Mouse (Mus musculus) stomach, embryonic 16.5 days (tissue): Measurements from ENCODE around the gene Hba-a2. TPM values are rescaled to one million over a fixed set of nuclear protein-coding genes. Genes with fewer than 3 reads are reported as not detected.
"Not testable (repeated sequence)": the region's sequence is repeated elsewhere in the genome, so short reads cannot be mapped to it uniquely, and the experiment has no call there.

ENCODE experiments used
- ATAC-seq: fragments of 200-750 bp; cut with Nextera tagmentation; 2 replicates; pipeline ENCODE4 v1.8.0; 2017; ENCODE audit warnings: moderate number of reproducible peaks, moderate TSS enrichment; ENCODE audit not compliant: insufficient read depth, low FRiP score
- H3K27ac ChIP-seq: fragments of 300-500 bp; sonication (generic); 2 replicates; pipeline ENCODE4 v1.5.1; 2014; ENCODE audit warnings: low read length
- H3K27me3 ChIP-seq: fragments of 300-500 bp; sonication (generic); 2 replicates; pipeline ENCODE4 v1.6.1; 2014; ENCODE audit warnings: low read length, control low read depth, mixed read lengths; ENCODE audit not compliant: control insufficient read depth, insufficient read depth
- H3K36me3 ChIP-seq: fragments of 300-500 bp; sonication (generic); 2 replicates; pipeline ENCODE4 v1.6.1; 2014; ENCODE audit warnings: low read length; ENCODE audit not compliant: control insufficient read depth, insufficient read depth
- H3K4me1 ChIP-seq: fragments of 300-500 bp; sonication (generic); 2 replicates; pipeline ENCODE4 v1.6.1; 2014; ENCODE audit warnings: low read length, control low read depth, mixed read lengths; ENCODE audit not compliant: control insufficient read depth, insufficient read depth
- H3K4me2 ChIP-seq: fragments of 300-500 bp; sonication (generic); 2 replicates; pipeline ENCODE4 v1.6.1; 2014; ENCODE audit warnings: low read depth, low read length, mixed read lengths
- H3K4me3 ChIP-seq: fragments of 300-500 bp; sonication (generic); replicated peaks from 2 replicates; pipeline ENCODE4 v1.5.1; 2014; ENCODE audit warnings: mild to moderate bottlenecking, low read length
- H3K9ac ChIP-seq: fragments of 300-500 bp; sonication (generic); 2 replicates; pipeline ENCODE4 v1.6.1; 2014; ENCODE audit warnings: low read length
- H3K9me3 ChIP-seq: fragments of 300-500 bp; sonication (generic); replicated peaks from 2 replicates; pipeline ENCODE4 v1.6.1; 2016; ENCODE audit warnings: low read length, control low read depth; ENCODE audit not compliant: control insufficient read depth
- WGBS: fragments of 180-500 bp; shearing (Covaris S2); extraction: QIAGEN DNeasy Blood & Tissue Kit; methylation state at CpG from one replicate; pipeline ENCODE4 v1.1.7; 2014; 5-methylcytosine and 5-hydroxymethylcytosine counted together
- polyA plus RNA-seq: library from polyadenylated mRNA; unstranded; fragments of >200 nt; fragmentation: Nextera tagmentation; extraction: Ambion mirVana; gene quantifications from 2 replicates; pipeline ENCODE4 v1.2.1, GENCODE M21; 2015

Gene Hba-a2
- polyA plus RNA-seq, 1 experiment from 2014 or later, result 13,964 TPM

GRCm38 (mm10) chr11:32277736-32278457 lies 18.4 kb upstream of the Hba-a2 start:
- ATAC-seq, result no peak
- 68% methylated on average over 21 of the region's 21 CpGs for WGBS
- Histone ChIP-seq H3K4me3 (no peak overlapping the region), H3K36me3 (no peaks in the 10 kb centered on the region), H3K27me3 (no peaks in the 10 kb centered on the region), H3K9ac (no peak overlapping the region), H3K9me3 (no peaks in the 10 kb centered on the region), H3K27ac (no peak overlapping the region), H3K4me1 (no peaks in the 10 kb centered on the region), H3K4me2 (no peak overlapping the region)

- H3K4me3 ChIP-seq, result no peak overlapping the region
- no peak overlapping the region for H3K4me2 ChIP-seq
- WGBS, result 77% methylated on average over 12 of the region's 12 CpGs
- H3K9me3 ChIP-seq, result no peaks in the 10 kb centered on the region
- H3K9ac ChIP-seq, result no peak overlapping the region
- no peak overlapping the region for H3K27ac ChIP-seq
- no peaks in the 10 kb centered on the region for H3K36me3 ChIP-seq
- H3K27me3 ChIP-seq, result no peaks in the 10 kb centered on the region
- H3K4me1 ChIP-seq, result no peaks in the 10 kb centered on the region
- ATAC-seq, result no peak
These were observed 17.8 kb upstream of the Hba-a2 start for GRCm38 (mm10) chr11:32278458-32278957.

- Histone ChIP-seq H3K36me3 (no peaks in the 10 kb centered on the region), H3K4me3 (no peak overlapping the region), H3K4me1 (no peaks in the 10 kb centered on the region), H3K27ac (no peak overlapping the region), H3K9ac (no peak overlapping the region), H3K4me2 (no peak overlapping the region), H3K9me3 (no peaks in the 10 kb centered on the region), H3K27me3 (no peaks in the 10 kb centered on the region)
- ATAC-seq, result no peak
- WGBS, result 54% methylated on average over 2 of the region's 2 CpGs
These were observed 15.6 kb upstream of the Hba-a2 start for GRCm38 (mm10) chr11:32280646-32281045.

- H3K4me1 ChIP-seq, result no peaks in the 10 kb centered on the region
- H3K4me2 ChIP-seq, result no peak overlapping the region
- no peak overlapping the region for H3K9ac ChIP-seq
- no peak overlapping the region for H3K27ac ChIP-seq
- no peaks in the 10 kb centered on the region for H3K36me3 ChIP-seq
- no peak for ATAC-seq
- no peaks in the 10 kb centered on the region for H3K27me3 ChIP-seq
- WGBS, result 72% methylated on average over 1 of the region's 1 CpGs
- H3K4me3 ChIP-seq, result no peak overlapping the region
- H3K9me3 ChIP-seq, result no peaks in the 10 kb centered on the region
These were observed 14.7 kb upstream of the Hba-a2 start for GRCm38 (mm10) chr11:32281416-32282144.

GRCm38 (mm10) chr11:32283091-32283777 lies 13.1 kb upstream of the Hba-a2 start, which contains the start of gene Hba-a1:
TSS of gene Hba-a1 (plus strand) at chr11:32283511.
- not testable (repeated sequence) for H3K27ac ChIP-seq, H3K36me3 ChIP-seq, H3K9ac ChIP-seq, H3K4me3 ChIP-seq, H3K4me1 ChIP-seq, H3K27me3 ChIP-seq, H3K4me2 ChIP-seq, H3K9me3 ChIP-seq
- ATAC-seq, result peak; percentile 52
- WGBS, result 64% methylated on average over 1 of the region's 5 CpGs

GRCm38 (mm10) chr11:32284582-32284981 lies 11.7 kb upstream of the Hba-a2 start:
- WGBS, result 47% methylated on average over 2 of the region's 2 CpGs
- ATAC-seq, H3K4me1 ChIP-seq, H3K9ac ChIP-seq, H3K27ac ChIP-seq, H3K36me3 ChIP-seq, H3K4me3 ChIP-seq, H3K27me3 ChIP-seq, H3K4me2 ChIP-seq, H3K9me3 ChIP-seq: not testable (repeated sequence)

- ATAC-seq, result peak; percentile 45
- no peak overlapping the region for H3K9ac ChIP-seq
- 0 out of 2 replicates have a peak, but pooled peaks cover 4% of the 10 kb centered on the region for H3K27me3 ChIP-seq
- no peak overlapping the region for H3K4me2 ChIP-seq
- WGBS, result 75% methylated on average over 7 of the region's 7 CpGs
- no peaks in the 10 kb centered on the region for H3K4me1 ChIP-seq
- H3K9me3 ChIP-seq, result no peaks in the 10 kb centered on the region
- no peak overlapping the region for H3K27ac ChIP-seq
- H3K36me3 ChIP-seq, result no peaks in the 10 kb centered on the region
- no peak overlapping the region for H3K4me3 ChIP-seq
These were observed 11.1 kb upstream of the Hba-a2 start for GRCm38 (mm10) chr11:32285031-32285775.

GRCm38 (mm10) chr11:32285887-32286286 lies 10.4 kb upstream of the Hba-a2 start:
- not testable (repeated sequence) for H3K27me3 ChIP-seq, H3K4me1 ChIP-seq, H3K4me2 ChIP-seq, ATAC-seq, H3K36me3 ChIP-seq, H3K27ac ChIP-seq, H3K9ac ChIP-seq, H3K4me3 ChIP-seq, H3K9me3 ChIP-seq
